Mouse (Mus musculus) hindbrain, embryonic 14.5 days (tissue): ENCODE results near the gene Man1a. TPM values are rescaled to one million over a fixed set of nuclear protein-coding genes. Genes with fewer than 3 reads are reported as not detected.

Experiments used
- ATAC-seq: fragments of 200-750 bp; cut with Nextera tagmentation; 2 replicates; pipeline ENCODE4 v1.8.0; 2017; ENCODE audit warnings: moderate number of reproducible peaks, mild to moderate bottlenecking, moderate TSS enrichment, moderate library complexity; ENCODE audit not compliant: low FRiP score
- DNase-seq: peaks from one replicate; pipeline ENCODE4 v3.0.0-alpha.2; 2015; ENCODE audit warnings: low spot score
- H3K27ac ChIP-seq: fragments of 300-500 bp; sonication (generic); 2 replicates; pipeline ENCODE4 v1.5.1; 2014; ENCODE audit warnings: mild to moderate bottlenecking, moderate library complexity
- H3K27me3 ChIP-seq: fragments of 300-500 bp; sonication (generic); 2 replicates; pipeline ENCODE4 v1.6.1; 2014; ENCODE audit warnings: mild to moderate bottlenecking, low read length, mixed read lengths; ENCODE audit not compliant: control insufficient read depth, insufficient read depth
- H3K36me3 ChIP-seq: fragments of 300-500 bp; sonication (generic); replicated peaks from 2 replicates; pipeline ENCODE4 v1.6.1; 2014; ENCODE audit not compliant: control insufficient read depth, insufficient read depth
- H3K4me1 ChIP-seq: fragments of 300-500 bp; sonication (generic); replicated peaks from 2 replicates; pipeline ENCODE4 v1.6.1; 2014; ENCODE audit warnings: antibody characterized with exemption, low read length, mixed read lengths; ENCODE audit not compliant: control insufficient read depth, insufficient read depth
- H3K4me2 ChIP-seq: fragments of 300-500 bp; sonication (generic); replicated peaks from 2 replicates; pipeline ENCODE4 v1.6.1; 2014; ENCODE audit warnings: mild to moderate bottlenecking, moderate library complexity
- H3K4me3 ChIP-seq: fragments of 300-500 bp; sonication (generic); replicated peaks from 2 replicates; pipeline ENCODE4 v1.5.1; 2014; ENCODE audit warnings: mild to moderate bottlenecking, low read length
- H3K9ac ChIP-seq: fragments of 300-500 bp; sonication (generic); 2 replicates; pipeline ENCODE4 v1.6.1; 2014
- H3K9me3 ChIP-seq: fragments of 300-500 bp; sonication (generic); 2 replicates; pipeline ENCODE4 v1.6.1; 2016; ENCODE audit warnings: low read length; ENCODE audit not compliant: control insufficient read depth
- WGBS: fragments of 180-500 bp; shearing (Covaris S2); extraction: QIAGEN DNeasy Blood & Tissue Kit; methylation state at CpG from one replicate; pipeline ENCODE4 v1.1.7; 2014; 5-methylcytosine and 5-hydroxymethylcytosine counted together
- polyA plus RNA-seq: library from polyadenylated mRNA; unstranded; fragments of >200 nt; fragmentation: Nextera tagmentation; extraction: Ambion mirVana; gene quantifications from 2 replicates; pipeline ENCODE4 v1.2.1, GENCODE M21; 2014

Man1a gene
- polyA plus RNA-seq, result 7.6 and 7.9 TPM in 2 replicates

- no peak for ATAC-seq
- Histone ChIP-seq H3K36me3 (no peaks in the 10 kb centered on the region), H3K4me1 (peaks cover 13% of the 10 kb centered on the region; the same call in 1 of the 2 replicates), H3K4me3 (peak within 1 kb of the TSS; percentile 83), H3K27ac (no peak within 1 kb of the TSS), H3K27me3 (peaks cover 14% of the 10 kb centered on the region), H3K9me3 (no peaks in the 10 kb centered on the region), H3K9ac (peak within 1 kb of the TSS; percentile 69), H3K4me2 (peak within 1 kb of the TSS; percentile 99)
- WGBS, result 6% methylated on average over 4 of the region's 4 CpGs
- DNase-seq, result no peak
Observed at GRCm38 (mm10) chr10:54076420-54076819, at the start of gene Man1a. Man1a (minus strand) TSS chr10:54076609.

GRCm38 (mm10) chr10:54121816-54122215 is 45.4 kb upstream of the Man1a start:
- WGBS, result 96% methylated on average over 4 of the region's 4 CpGs
- H3K4me2 ChIP-seq, result no peak overlapping the region
- H3K4me1 ChIP-seq, result no peaks in the 10 kb centered on the region
- DNase-seq (no peak), ATAC-seq (no peak)
- no peaks in the 10 kb centered on the region for H3K9me3 ChIP-seq
- no peaks in the 10 kb centered on the region for H3K27me3 ChIP-seq
- no peak overlapping the region for H3K4me3 ChIP-seq
- H3K9ac ChIP-seq, result no peak overlapping the region
- no peaks in the 10 kb centered on the region for H3K36me3 ChIP-seq
- H3K27ac ChIP-seq, result no peak overlapping the region

- Histone ChIP-seq H3K27ac (no peak overlapping the region), H3K4me3 (no peak overlapping the region), H3K4me2 (no peak overlapping the region), H3K9ac (no peak overlapping the region), H3K9me3 (no peaks in the 10 kb centered on the region), H3K27me3 (no peaks in the 10 kb centered on the region), H3K36me3 (no peaks in the 10 kb centered on the region), H3K4me1 (no peaks in the 10 kb centered on the region)
- ATAC-seq, result no peak
- DNase-seq, result no peak
- WGBS, result 93% methylated on average over 2 of the region's 2 CpGs
Observed at GRCm38 (mm10) chr10:54120375-54120774, 44.0 kb upstream of the Man1a start.

GRCm38 (mm10) chr10:54119303-54119702 is 42.9 kb upstream of the Man1a start:
- Histone ChIP-seq H3K4me2 (no peak overlapping the region), H3K36me3 (no peaks in the 10 kb centered on the region), H3K9me3 (no peaks in the 10 kb centered on the region), H3K9ac (no peak overlapping the region), H3K27ac (no peak overlapping the region), H3K4me3 (no peak overlapping the region), H3K4me1 (no peaks in the 10 kb centered on the region), H3K27me3 (no peaks in the 10 kb centered on the region)
- ATAC-seq (no peak), DNase-seq (no peak)
- WGBS, result 84% methylated on average over 2 of the region's 2 CpGs

- no peak overlapping the region for H3K4me3 ChIP-seq
- no peak for DNase-seq
- no peak for ATAC-seq
- H3K9me3 ChIP-seq, result no peaks in the 10 kb centered on the region
- H3K27me3 ChIP-seq, result no peaks in the 10 kb centered on the region
- H3K9ac ChIP-seq, result no peak overlapping the region
- H3K4me2 ChIP-seq, result no peak overlapping the region
- no peaks in the 10 kb centered on the region for H3K4me1 ChIP-seq
- 81% methylated on average over 4 of the region's 4 CpGs for WGBS
- H3K36me3 ChIP-seq, result no peaks in the 10 kb centered on the region
- no peak overlapping the region for H3K27ac ChIP-seq
Observed at GRCm38 (mm10) chr10:54118223-54118912, 42.0 kb upstream of the Man1a start.

GRCm38 (mm10) chr10:54117763-54118162 is 41.4 kb upstream of the Man1a start:
- no peak overlapping the region for H3K4me3 ChIP-seq
- no peaks in the 10 kb centered on the region for H3K36me3 ChIP-seq
- no peak overlapping the region for H3K4me2 ChIP-seq
- DNase-seq, result no peak
- H3K27ac ChIP-seq, result no peak overlapping the region
- H3K4me1 ChIP-seq, result no peaks in the 10 kb centered on the region
- no peak for ATAC-seq
- no peaks in the 10 kb centered on the region for H3K27me3 ChIP-seq
- H3K9me3 ChIP-seq, result no peaks in the 10 kb centered on the region
- no peak overlapping the region for H3K9ac ChIP-seq
- 88% methylated on average over 4 of the region's 4 CpGs for WGBS

- H3K4me3 ChIP-seq, result no peak overlapping the region
- H3K4me2 ChIP-seq, result no peak overlapping the region
- H3K9me3 ChIP-seq, result no peaks in the 10 kb centered on the region
- no peak overlapping the region for H3K9ac ChIP-seq
- no peak for ATAC-seq
- WGBS, result 87% methylated on average over 4 of the region's 4 CpGs
- H3K27ac ChIP-seq, result no peak overlapping the region
- H3K36me3 ChIP-seq, result no peaks in the 10 kb centered on the region
- H3K27me3 ChIP-seq, result no peaks in the 10 kb centered on the region
- no peaks in the 10 kb centered on the region for H3K4me1 ChIP-seq
- no peak for DNase-seq
Observed at GRCm38 (mm10) chr10:54103671-54104070, 27.3 kb upstream of the Man1a start.

GRCm38 (mm10) chr10:54092081-54092480 is 15.7 kb upstream of the Man1a start:
- Histone ChIP-seq H3K4me3 (no peak overlapping the region), H3K27ac (no peak overlapping the region), H3K9me3 (no peaks in the 10 kb centered on the region), H3K27me3 (no peaks in the 10 kb centered on the region), H3K4me2 (no peak overlapping the region), H3K4me1 (no peaks in the 10 kb centered on the region), H3K36me3 (no peaks in the 10 kb centered on the region), H3K9ac (no peak overlapping the region)
- DNase-seq (no peak), ATAC-seq (no peak)

- Histone ChIP-seq H3K9ac (no peak overlapping the region), H3K27me3 (no peaks in the 10 kb centered on the region), H3K4me2 (no peak overlapping the region), H3K9me3 (no peaks in the 10 kb centered on the region), H3K4me3 (no peak overlapping the region), H3K27ac (no peak overlapping the region), H3K36me3 (no peaks in the 10 kb centered on the region), H3K4me1 (no peaks in the 10 kb centered on the region)
- WGBS, result 93% methylated on average over 6 of the region's 6 CpGs
- no peak for ATAC-seq
- no peak for DNase-seq
Observed at GRCm38 (mm10) chr10:54089923-54090322, 13.5 kb upstream of the Man1a start.

- DNase-seq (no peak), ATAC-seq (no peak)
- no peak overlapping the region for H3K4me2 ChIP-seq
- no peak overlapping the region for H3K9ac ChIP-seq
- no peaks in the 10 kb centered on the region for H3K36me3 ChIP-seq
- no peaks in the 10 kb centered on the region for H3K4me1 ChIP-seq
- WGBS, result 85% methylated on average over 3 of the region's 3 CpGs
- H3K9me3 ChIP-seq, result no peaks in the 10 kb centered on the region
- H3K27ac ChIP-seq, result no peak overlapping the region
- no peaks in the 10 kb centered on the region for H3K27me3 ChIP-seq
- no peak overlapping the region for H3K4me3 ChIP-seq
Observed at GRCm38 (mm10) chr10:54087346-54087745, 10.9 kb upstream of the Man1a start.
